Comparison of ENCODE assay signal across 8 mouse cellular contexts in the genomic region with DNA sequence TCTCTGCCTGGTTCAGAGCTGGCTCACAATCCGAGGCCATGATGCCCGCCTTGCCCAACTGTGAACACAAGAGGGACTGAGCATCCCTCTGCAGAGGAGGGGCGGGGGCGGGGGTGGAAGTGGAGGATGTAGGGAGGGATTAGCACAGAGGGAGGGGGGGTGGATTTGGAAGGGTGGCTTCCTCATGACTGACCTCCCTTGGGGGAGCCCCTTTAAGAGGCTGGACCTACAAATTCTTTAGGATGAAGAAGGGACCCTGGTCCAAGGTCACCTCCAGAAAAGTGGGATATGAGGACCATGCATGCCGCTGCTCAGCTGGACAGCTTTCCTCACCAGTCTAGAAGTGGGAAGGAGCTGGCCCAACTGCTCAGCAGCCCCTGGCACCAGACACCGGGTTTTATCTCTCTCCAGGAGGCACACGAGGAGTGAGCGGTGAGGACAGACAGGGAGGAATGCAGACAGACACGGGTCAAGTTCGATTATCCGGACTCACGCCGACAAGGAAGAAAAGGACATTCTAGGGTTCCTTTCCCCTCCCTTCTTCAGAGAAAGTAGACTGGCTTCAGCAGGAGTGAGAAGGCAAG. TPM values are rescaled to one million over a fixed set of nuclear protein-coding genes. Genes with fewer than 3 reads are reported as not detected.
DNase-seq lines count a peak whose midpoint lies in the region; ATAC-seq and TF ChIP-seq lines count a peak whose summit lies in the region.

No protein-coding gene starts in this region.

- H3K4me1 ChIP-seq in embryonic facial prominence, embryonic 14.5 days (ENCODE audit: control insufficient read depth, insufficient read depth, low read length): peaks cover 28% of the 10 kb centered on the region
- H3K4me1 ChIP-seq in neural tube, embryonic 15.5 days: peaks cover 65% of the 10 kb centered on the region

- intact Hi-C loops in left cerebral cortex, adult 2 months (cut with DNase I): loop anchor here (1.0 kb wide), 1 partner anchor 27 kb away; no protein-coding TSS in a partner anchor
- intact Hi-C loops in left cerebral cortex, postnatal 4 days (cut with DNase I): no loop called here

- H3K36me3 ChIP-seq in embryonic facial prominence, embryonic 14.5 days (ENCODE audit: control insufficient read depth, insufficient read depth, low read length): peaks cover 26% of the 10 kb centered on the region
- H3K36me3 ChIP-seq in neural tube, embryonic 15.5 days: peaks cover 26% of the 10 kb centered on the region

- ATAC-seq in embryonic facial prominence, embryonic 14.5 days (ENCODE audit: low read depth): no peak
- no peak for ATAC-seq in neural tube, embryonic 15.5 days (ENCODE audit: low FRiP score)

- peak overlapping the region; percentile 85 for H3K9ac ChIP-seq in embryonic facial prominence, embryonic 14.5 days (ENCODE audit: low read depth, low read length)
- peak overlapping the region; percentile 87 for H3K9ac ChIP-seq in neural tube, embryonic 15.5 days (replicated peaks)

- peak in 1 of 2 experiments; percentile 34 for DNase-seq in left cerebral cortex, adult 2 months (ENCODE audit: extremely low spot score in 1 of 2, low spot score in 2 of 2)
- DNase-seq in left cerebral cortex, adult 11 months (ENCODE audit: low spot score): no peak
- peak; percentile 47 for DNase-seq in R1 (ENCODE audit: low read depth, low spot score)
- DNase-seq in embryonic facial prominence, embryonic 14.5 days (ENCODE audit: low spot score): no peak
- DNase-seq in left cerebral cortex, postnatal 4 days: peak; percentile 42
- DNase-seq in embryo, embryonic 10 days (ENCODE audit: low spot score): no peak
- DNase-seq in thymus, postnatal 25 days: no peak

- peak; percentile 9 for TF ChIP-seq CTCF in left cerebral cortex, adult 2 months (IDR thresholded peaks at IDR 0.05)

- 3% methylated on average over 13 of the region's 13 CpGs for WGBS in embryonic facial prominence, embryonic 14.5 days
- WGBS in neural tube, embryonic 15.5 days: 5% methylated on average over 13 of the region's 13 CpGs

- H3K27me3 ChIP-seq in embryonic facial prominence, embryonic 14.5 days (replicated peaks; ENCODE audit: control insufficient read depth, insufficient read depth, low read length): no peaks in the 10 kb centered on the region
- H3K27me3 ChIP-seq in neural tube, embryonic 15.5 days (replicated peaks): no peaks in the 10 kb centered on the region

- peak overlapping the region; percentile 98 for H3K27ac ChIP-seq in left cerebral cortex, adult 2 months
- no peak overlapping the region for H3K27ac ChIP-seq in embryonic facial prominence, embryonic 14.5 days (replicated peaks; ENCODE audit: low read depth, low read length)
- H3K27ac ChIP-seq in neural tube, embryonic 15.5 days (replicated peaks): peak overlapping the region; percentile 99

- H3K9me3 ChIP-seq in embryonic facial prominence, embryonic 14.5 days (ENCODE audit: control insufficient read depth, low read length): no peaks in the 10 kb centered on the region
- H3K9me3 ChIP-seq in neural tube, embryonic 15.5 days (replicated peaks): no peaks in the 10 kb centered on the region

- peak overlapping the region; percentile 99 for H3K4me2 ChIP-seq in embryonic facial prominence, embryonic 14.5 days (ENCODE audit: low read depth, low read length)
- peak overlapping the region; percentile 70 for H3K4me2 ChIP-seq in neural tube, embryonic 15.5 days

- peak overlapping the region; percentile 98 for H3K4me3 ChIP-seq in left cerebral cortex, adult 2 months
- peak overlapping the region; percentile 92 for H3K4me3 ChIP-seq in embryonic facial prominence, embryonic 14.5 days (ENCODE audit: low read depth, low read length)
- H3K4me3 ChIP-seq in neural tube, embryonic 15.5 days (replicated peaks): peak overlapping the region; percentile 65

RNA-seq across cellular contexts. Expression of a gene that starts 1.1 kb away (rescaled TPM):
- 1,000 to 10,000 TPM in 1 of 2 experiments, 100 to 1,000 TPM in 1; 980 to 1,003 TPM for total RNA-seq in left cerebral cortex, adult 2 months (2021)
- 28.4 and 31.1 TPM in 2 replicates for polyA plus RNA-seq in embryonic facial prominence, embryonic 14.5 days (2014; fragmentation: Nextera tagmentation; extraction: Ambion mirVana)
- 100 to 1,000 TPM; 291 to 313 TPM for total RNA-seq in left cerebral cortex, postnatal 4 days (2021)
- polyA plus RNA-seq in neural tube, embryonic 15.5 days (2015; fragmentation: Nextera tagmentation; extraction: Ambion mirVana): 146 and 156 TPM in 2 replicates

RNA-seq across cellular contexts. Expression of a gene that starts 1.2 kb away (rescaled TPM):
- total RNA-seq in left cerebral cortex, adult 2 months (2021): 10 to 100 TPM; 53.5 to 59.9 TPM
- 18.8 and 20.8 TPM in 2 replicates for polyA plus RNA-seq in embryonic facial prominence, embryonic 14.5 days (2014; fragmentation: Nextera tagmentation; extraction: Ambion mirVana)
- total RNA-seq in left cerebral cortex, postnatal 4 days (2021): 10 to 100 TPM; 49.2 to 49.4 TPM
- polyA plus RNA-seq in neural tube, embryonic 15.5 days (2015; fragmentation: Nextera tagmentation; extraction: Ambion mirVana): 33.5 and 41.7 TPM in 2 replicates

RNA-seq across cellular contexts. Expression of a gene that starts 16.1 kb away (rescaled TPM):
- total RNA-seq in left cerebral cortex, adult 2 months (2021): not detected
- 0.22 and 0.78 TPM in 2 replicates for polyA plus RNA-seq in embryonic facial prominence, embryonic 14.5 days (2014; fragmentation: Nextera tagmentation; extraction: Ambion mirVana)
- total RNA-seq in left cerebral cortex, postnatal 4 days (2021): not detected
- polyA plus RNA-seq in neural tube, embryonic 15.5 days (2015; fragmentation: Nextera tagmentation; extraction: Ambion mirVana): 0.06 TPM in 1 of 2 replicates, not detected in the other

Comparison
In these comparisons a context has a peak if more than half of its experiments do, and no peak if none do; other contexts are left out.
1. DNase-seq: peak in R1 (single experiment) and left cerebral cortex, postnatal 4 days (single experiment); none in left cerebral cortex, adult 11 months (single experiment), embryonic facial prominence, embryonic 14.5 days (single experiment), embryo, embryonic 10 days (single experiment) and thymus, postnatal 25 days (single experiment).
2. Peak in every context shown above with its lines, with median percentiles within 50 percentile points of each other: H3K4me3 ChIP-seq.